8 mouse cellular contexts compared by ENCODE assay signal in the genomic region with DNA sequence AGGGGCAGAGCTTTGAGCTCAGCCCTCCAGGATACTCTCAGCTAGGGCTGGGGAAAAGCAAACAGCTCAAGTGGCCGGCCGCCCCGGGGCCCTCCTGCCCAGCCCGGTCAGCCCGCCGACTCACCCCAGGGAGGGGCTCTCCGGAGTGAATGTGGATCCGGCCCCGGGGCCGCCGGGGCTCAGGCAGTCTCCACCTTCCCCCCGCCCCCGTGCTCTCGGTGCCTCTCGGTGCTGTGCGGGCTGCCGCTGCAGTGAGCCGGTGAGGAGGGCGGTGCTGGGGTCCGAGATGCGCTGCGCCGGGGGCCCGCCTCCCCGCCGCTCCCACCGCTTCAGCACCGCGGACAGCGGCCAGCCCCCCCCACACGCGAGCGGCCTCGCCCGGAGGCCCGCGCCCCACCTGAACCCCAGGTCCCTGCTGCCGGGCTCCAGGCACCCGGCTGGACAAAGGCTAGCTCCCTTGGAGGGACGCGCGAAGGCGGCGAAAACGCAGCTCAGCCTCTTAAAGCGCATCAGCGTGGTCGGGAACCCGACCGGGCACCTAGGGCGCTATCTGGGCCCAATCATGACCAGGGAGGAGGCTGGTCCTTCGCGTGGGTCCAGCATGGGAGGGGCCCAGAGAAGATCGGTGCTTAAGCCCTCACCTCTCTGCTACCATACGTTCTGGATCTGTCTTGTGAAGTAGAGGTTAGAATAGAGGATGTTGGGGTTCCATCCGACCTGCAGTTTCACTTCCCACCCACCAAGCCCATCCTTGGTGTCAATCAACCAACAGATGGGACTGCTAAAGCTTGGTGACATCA.
DNase-seq lines count a peak whose midpoint lies in the region; ATAC-seq lines count a peak whose summit lies in the region.

No protein-coding gene starts in this region.

- H3K4me3 ChIP-seq in lung, embryonic 15.5 days = peak overlapping the region; percentile 32
- H3K4me3 ChIP-seq in forebrain, embryonic 14.5 days (ENCODE audit: low read depth, low read length) = peak overlapping the region; percentile 45
- H3K4me3 ChIP-seq in midbrain, embryonic 11.5 days (ENCODE audit: low read depth, low read length) = peak overlapping the region; percentile 45

- H3K4me2 ChIP-seq in lung, embryonic 15.5 days = peak overlapping the region; percentile 57
- H3K4me2 ChIP-seq in forebrain, embryonic 14.5 days (ENCODE audit: low read length) = peak overlapping the region; percentile 79
- H3K4me2 ChIP-seq in midbrain, embryonic 11.5 days = peak overlapping the region; percentile 85

- 2% methylated on average over 43 of the region's 56 CpGs for WGBS in lung, embryonic 15.5 days
- WGBS in forebrain, embryonic 14.5 days = 1% methylated on average over 47 of the region's 56 CpGs
- WGBS in midbrain, embryonic 11.5 days = 2% methylated on average over 54 of the region's 56 CpGs

- H3K27ac ChIP-seq in lung, embryonic 15.5 days = no peak overlapping the region
- peak overlapping the region; percentile 50 for H3K27ac ChIP-seq in forebrain, embryonic 14.5 days (ENCODE audit: low read depth, low read length)
- H3K27ac ChIP-seq in midbrain, embryonic 11.5 days (ENCODE audit: low read depth, low read length) = peak overlapping the region; percentile 30; the same call in 1 of the 2 replicates

- DNase-seq in lung, postnatal 36 days = no peak
- DNase-seq in cerebellum, adult 11 months = peak; percentile 50
- DNase-seq in forebrain, embryonic 14.5 days (ENCODE audit: low spot score) = peak; percentile 39
- peak; percentile 19 to 45 for DNase-seq in kidney, postnatal 25 days
- peak; percentile 95 for DNase-seq in midbrain, embryonic 11.5 days (ENCODE audit: low spot score, missing footprints)
- peak; percentile 12 for DNase-seq in testis, postnatal 14 days (ENCODE audit: low spot score)

- no peaks in the 10 kb centered on the region for H3K9me3 ChIP-seq in lung, embryonic 15.5 days
- H3K9me3 ChIP-seq in forebrain, embryonic 14.5 days (replicated peaks; ENCODE audit: control insufficient read depth, low read length) = no peaks in the 10 kb centered on the region
- H3K9me3 ChIP-seq in midbrain, embryonic 11.5 days (ENCODE audit: control insufficient read depth, low read length) = no peaks in the 10 kb centered on the region

- peaks cover 10% of the 10 kb centered on the region; the same call in 1 of the 2 replicates for H3K4me1 ChIP-seq in lung, embryonic 15.5 days
- H3K4me1 ChIP-seq in forebrain, embryonic 14.5 days (ENCODE audit: control insufficient read depth, insufficient read depth, low read length) = no peaks in the 10 kb centered on the region
- H3K4me1 ChIP-seq in midbrain, embryonic 11.5 days (ENCODE audit: control insufficient read depth, insufficient read depth, low read length) = peaks cover 5% of the 10 kb centered on the region

- peaks cover 45% of the 10 kb centered on the region for H3K27me3 ChIP-seq in lung, embryonic 15.5 days
- H3K27me3 ChIP-seq in forebrain, embryonic 14.5 days (replicated peaks; ENCODE audit: control insufficient read depth, insufficient read depth, low read length) = peaks cover 24% of the 10 kb centered on the region
- peaks cover 6% of the 10 kb centered on the region; the same call in 1 of the 2 replicates for H3K27me3 ChIP-seq in midbrain, embryonic 11.5 days (ENCODE audit: control insufficient read depth, insufficient read depth, low read length)

- no peaks in the 10 kb centered on the region for H3K36me3 ChIP-seq in lung, embryonic 15.5 days
- H3K36me3 ChIP-seq in forebrain, embryonic 14.5 days (ENCODE audit: control insufficient read depth, insufficient read depth, low read length) = no peaks in the 10 kb centered on the region
- H3K36me3 ChIP-seq in midbrain, embryonic 11.5 days (ENCODE audit: control insufficient read depth, insufficient read depth, low read length) = no peaks in the 10 kb centered on the region

- ATAC-seq in lung, embryonic 15.5 days (ENCODE audit: borderline replicate concordance, extremely low read depth, low FRiP score, low TSS enrichment) = peak; percentile 52; the same call in 1 of the 2 replicates
- peak; percentile 72 for ATAC-seq in forebrain, embryonic 14.5 days
- peak; percentile 80 for ATAC-seq in midbrain, embryonic 11.5 days (ENCODE audit: low FRiP score)
- no peak for ATAC-seq in activated CD4-positive, CD25-positive, alpha-beta regulatory T cell, adult 4 months

- H3K9ac ChIP-seq in lung, embryonic 15.5 days = no peak overlapping the region
- peak overlapping the region; percentile 81 for H3K9ac ChIP-seq in forebrain, embryonic 14.5 days (ENCODE audit: low read length)
- H3K9ac ChIP-seq in midbrain, embryonic 11.5 days (ENCODE audit: low read length) = peak overlapping the region; percentile 70
